Mouse (Mus musculus): Measurements from ENCODE around the gene Abca9.

Abca9 gene

GRCm38 (mm10) chr11:110167459-110168251 is at the start of gene Abca9:
Abca9 (minus strand) TSS chr11:110168196.
- peak; percentile 52 to 53 for DNase-seq (ENCODE audit: low spot score in 2 of 2)

GRCm38 (mm10) chr11:110217118-110217517 is 49.1 kb upstream of the Abca9 start:
- DNase-seq (ENCODE audit: low spot score in 2 of 2): no peak

- DNase-seq (ENCODE audit: low spot score in 2 of 2): no peak
Observed at GRCm38 (mm10) chr11:110203930-110204329, 35.9 kb upstream of the Abca9 start.

- DNase-seq (ENCODE audit: low spot score in 2 of 2): no peak
Observed at GRCm38 (mm10) chr11:110198882-110199281, 30.9 kb upstream of the Abca9 start.

GRCm38 (mm10) chr11:110196561-110197306 is 28.7 kb upstream of the Abca9 start:
- DNase-seq (ENCODE audit: low spot score in 2 of 2): no peak

GRCm38 (mm10) chr11:110195310-110195709 is 27.3 kb upstream of the Abca9 start:
- peak; percentile 8 to 38 for DNase-seq (ENCODE audit: low spot score in 2 of 2)

- DNase-seq (ENCODE audit: low spot score in 2 of 2): no peak
Observed at GRCm38 (mm10) chr11:110171212-110171611, 3.2 kb upstream of the Abca9 start.

GRCm38 (mm10) chr11:110165822-110166221 is 2.2 kb downstream of the Abca9 start:
- DNase-seq (ENCODE audit: low spot score in 2 of 2): no peak

GRCm38 (mm10) chr11:110165409-110165808 is 2.6 kb downstream of the Abca9 start:
- DNase-seq (ENCODE audit: low spot score in 2 of 2): no peak

- DNase-seq (ENCODE audit: low spot score in 2 of 2): no peak
Observed at GRCm38 (mm10) chr11:110157059-110157458, 10.9 kb downstream of the Abca9 start.

GRCm38 (mm10) chr11:110155985-110156384 is 12.0 kb downstream of the Abca9 start:
- peak in 1 of 2 experiments; percentile 18 for DNase-seq (ENCODE audit: low spot score in 2 of 2)

GRCm38 (mm10) chr11:110147640-110148039 is 20.4 kb downstream of the Abca9 start:
- DNase-seq (ENCODE audit: low spot score in 2 of 2): no peak

- DNase-seq (ENCODE audit: low spot score in 2 of 2): peak in 1 of 2 experiments; percentile 18
Observed at GRCm38 (mm10) chr11:110145421-110145820, 22.6 kb downstream of the Abca9 start.

GRCm38 (mm10) chr11:110130760-110131159 is 37.2 kb downstream of the Abca9 start:
- no peak for DNase-seq (ENCODE audit: low spot score in 2 of 2)

- DNase-seq (ENCODE audit: low spot score in 2 of 2): peak in 1 of 2 experiments; percentile 12
Observed at GRCm38 (mm10) chr11:110111137-110111536, 56.9 kb downstream of the Abca9 start.

- no peak for DNase-seq (ENCODE audit: low spot score in 2 of 2)
Observed at GRCm38 (mm10) chr11:110101437-110101836, 66.6 kb downstream of the Abca9 start.

GRCm38 (mm10) chr11:110098901-110099300 is 69.1 kb downstream of the Abca9 start:
- DNase-seq (ENCODE audit: low spot score in 2 of 2): no peak

- DNase-seq (ENCODE audit: low spot score in 2 of 2): no peak
Observed at GRCm38 (mm10) chr11:110097465-110097864, 70.5 kb downstream of the Abca9 start.

GRCm38 (mm10) chr11:110095858-110096257 is 72.1 kb downstream of the Abca9 start, which contains the start of gene Abca8a:
Abca8a (minus strand) TSS chr11:110095978.
- peak in 1 of 2 experiments; percentile 5 for DNase-seq (ENCODE audit: low spot score in 2 of 2)

GRCm38 (mm10) chr11:110094846-110095380 is 73.1 kb downstream of the Abca9 start:
- no peak for DNase-seq (ENCODE audit: low spot score in 2 of 2)

- no peak for DNase-seq (ENCODE audit: low spot score in 2 of 2)
Observed at GRCm38 (mm10) chr11:110094236-110094635, 73.8 kb downstream of the Abca9 start.

- no peak for DNase-seq (ENCODE audit: low spot score in 2 of 2)
Observed at GRCm38 (mm10) chr11:110091328-110091727, 76.7 kb downstream of the Abca9 start.

All from frontal cortex, postnatal 36 days (tissue).